Mouse (Mus musculus) embryonic fibroblast, embryonic 13.5 days (primary cell): ENCODE measurements around the gene Folr2. TPM values are rescaled to one million over a fixed set of nuclear protein-coding genes. Genes with fewer than 3 reads are reported as not detected.

Source experiments
- H3K27ac ChIP-seq: 2 replicates; pipeline ENCODE4 v1.5.1; 2012; ENCODE audit warnings: low read length, control low read depth, inconsistent platforms; ENCODE audit not compliant: insufficient read depth
- H3K4me1 ChIP-seq: 2 replicates; pipeline ENCODE4 v1.6.1; 2011; ENCODE audit warnings: low read length; ENCODE audit not compliant: control insufficient read depth, insufficient read depth
- H3K4me3 ChIP-seq: 2 replicates; pipeline ENCODE4 v1.5.1; 2011; ENCODE audit warnings: mild to moderate bottlenecking, control low read depth, low read length; ENCODE audit not compliant: insufficient read depth
- CTCF ChIP-seq: IDR thresholded peaks from 2 replicates; pipeline ENCODE4 v1.5.1; 2011; ENCODE audit warnings: mild to moderate bottlenecking, control low read depth, low read length, moderate library complexity, borderline replicate concordance; ENCODE audit not compliant: insufficient read depth
- POLR2A ChIP-seq: IDR thresholded peaks from 2 replicates; pipeline ENCODE4 v1.6.1; 2011; ENCODE audit warnings: low read depth, mild to moderate bottlenecking, control low read depth, low read length, moderate library complexity
- polyA plus RNA-seq: library from polyadenylated mRNA; stranded (reverse); fragments of >200 nt; gene quantifications from 2 replicates; pipeline ENCODE4 v1.2.4, GENCODE M21; 2011; ENCODE audit warnings: low read depth; ENCODE audit not compliant: missing spikeins, insufficient read length

Gene Folr2
- polyA plus RNA-seq, 1 experiment, result 0.74 TPM

DNA sequence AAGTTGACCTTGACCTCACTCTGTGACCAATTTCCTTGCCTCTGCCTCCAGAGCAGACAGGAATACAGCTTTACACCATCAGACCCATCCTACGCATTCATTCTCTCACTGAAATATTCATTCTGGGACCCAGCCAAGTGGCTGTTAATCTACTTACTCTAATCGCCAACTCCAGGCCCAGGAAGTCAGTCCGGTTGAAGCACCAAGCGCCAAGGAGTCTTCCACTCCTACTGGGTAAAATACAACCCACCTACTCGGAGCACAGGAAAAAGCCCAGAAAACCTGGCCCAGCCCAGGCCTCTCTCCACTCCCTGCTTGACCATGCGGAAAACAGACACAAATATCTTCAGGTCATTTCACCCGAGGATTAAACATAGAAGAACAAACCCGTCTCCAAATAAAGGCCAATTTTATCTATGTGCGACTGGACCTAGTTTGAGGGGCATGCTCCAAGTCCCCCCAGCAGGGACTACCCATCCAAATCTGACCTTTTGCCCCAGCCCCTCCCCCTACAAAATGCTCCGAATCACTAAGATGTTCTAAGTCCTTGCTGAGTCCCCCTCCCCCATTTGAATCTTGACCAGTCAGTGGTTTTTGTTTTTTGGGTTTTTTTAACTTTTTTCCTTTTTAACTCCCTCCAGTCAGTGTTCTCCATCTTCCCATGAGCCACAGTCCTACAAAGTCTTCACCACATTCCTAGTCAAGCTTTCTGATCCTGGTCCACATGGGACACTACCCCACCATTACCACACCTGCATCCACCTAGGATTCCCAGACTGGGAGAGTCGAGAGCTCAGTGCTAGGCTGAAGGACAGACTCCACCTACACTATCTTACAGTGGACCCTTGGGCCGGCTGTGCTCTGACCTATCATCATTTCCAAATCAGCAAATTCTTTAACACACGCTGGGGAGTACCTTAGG is 11.5 kb upstream of the Folr2 start:
- TF ChIP-seq POLR2A (no peak), CTCF (no peak)

DNA sequence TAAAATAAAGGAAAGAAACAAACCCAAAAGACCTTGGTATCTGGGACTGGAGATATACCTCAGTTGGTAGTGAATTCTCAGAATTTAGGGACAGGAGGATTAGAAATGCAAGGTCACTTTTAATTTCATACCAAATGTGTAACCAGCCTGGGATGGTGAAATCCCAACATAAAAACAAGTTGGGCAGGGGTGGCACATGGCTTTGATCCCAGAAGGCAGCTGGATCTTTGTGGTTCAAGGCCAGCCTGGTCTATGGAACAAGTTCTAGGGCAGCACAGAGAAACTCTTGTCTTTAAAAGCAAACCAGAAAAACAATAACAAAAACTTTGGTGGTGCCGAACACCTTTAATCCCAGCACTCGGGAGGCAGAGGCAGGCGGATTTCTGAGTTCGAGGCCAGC is 10.5 kb upstream of the Folr2 start:
- Histone ChIP-seq H3K4me1 (no peaks in the 10 kb centered on the region; the same call in 1 of the 2 replicates), H3K27ac (no peak overlapping the region), H3K4me3 (no peak overlapping the region)
- no peak for TF ChIP-seq POLR2A
- TF ChIP-seq CTCF, result no peak

More for the DNA sequence above, 11.5 kb upstream of the Folr2 start:
- Histone ChIP-seq H3K27ac (no peak overlapping the region), H3K4me3 (no peak overlapping the region), H3K4me1 (no peaks in the 10 kb centered on the region; the same call in 1 of the 2 replicates)

GRCm38 (mm10) chr7:101866491-101867265 is 9.7 kb upstream of the Folr2 start:
- H3K4me1 ChIP-seq, result no peaks in the 10 kb centered on the region; the same call in 1 of the 2 replicates
- TF ChIP-seq POLR2A (no peak), CTCF (no peak)
- no peak overlapping the region for H3K27ac ChIP-seq
- no peak overlapping the region for H3K4me3 ChIP-seq

DNA sequence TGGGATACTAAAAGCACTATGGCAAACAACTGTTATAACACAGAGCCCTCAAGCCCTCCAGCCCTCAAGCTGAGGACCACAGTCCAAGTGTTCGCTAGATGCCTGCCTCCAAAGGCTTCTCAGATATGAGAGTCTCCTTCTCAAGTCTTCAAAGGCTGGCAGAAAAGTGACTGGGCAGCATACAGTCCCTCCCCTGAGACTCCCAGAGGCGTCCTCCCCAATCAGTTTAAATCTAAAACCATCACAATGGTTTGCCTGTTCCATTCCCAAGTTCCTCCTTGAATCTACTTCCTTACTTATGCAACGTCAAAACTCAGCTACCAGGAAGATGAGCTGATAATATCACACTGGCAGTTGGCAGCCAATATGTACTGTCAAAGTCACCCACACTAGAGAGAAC is 6.4 kb upstream of the Folr2 start, which contains the start of gene Anapc15:
Anapc15 (plus strand) TSS at position 301 of the 400 bp plus-strand sequence.
- TF ChIP-seq CTCF (no peak), POLR2A (no peak)

DNA sequence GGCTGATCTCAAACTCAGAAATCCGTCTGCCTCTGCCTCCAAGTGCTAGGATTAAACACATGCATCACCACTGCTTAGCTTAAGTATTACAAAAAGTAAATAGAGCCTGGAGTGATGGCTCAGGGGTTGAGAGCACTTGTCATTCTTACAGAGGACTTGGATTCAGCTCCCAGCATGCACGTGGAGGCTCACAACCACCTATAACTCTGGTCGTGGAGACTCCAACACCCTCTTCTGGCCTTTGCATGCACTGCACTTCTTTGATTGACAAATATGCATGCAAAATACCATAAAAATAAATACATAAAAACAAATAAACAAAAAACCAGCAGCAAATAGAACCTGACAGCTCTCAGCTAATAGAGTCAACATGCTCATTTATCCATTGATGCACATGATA is 5.3 kb upstream of the Folr2 start:
- no peak overlapping the region for H3K27ac ChIP-seq
- no peak overlapping the region for H3K4me3 ChIP-seq
- no peak for TF ChIP-seq POLR2A
- TF ChIP-seq CTCF, result no peak
- H3K4me1 ChIP-seq, result no peaks in the 10 kb centered on the region; the same call in 1 of the 2 replicates

More for the DNA sequence above, 6.4 kb upstream of the Folr2 start, which contains the start of gene Anapc15:
- Histone ChIP-seq H3K27ac (no peak within 1 kb of the TSS), H3K4me3 (no peak within 1 kb of the TSS), H3K4me1 (no peaks in the 10 kb centered on the region; the same call in 1 of the 2 replicates)

- H3K4me1 ChIP-seq, result no peaks in the 10 kb centered on the region
- no peak overlapping the region for H3K27ac ChIP-seq
- no peak for TF ChIP-seq POLR2A
- no peak for TF ChIP-seq CTCF
- no peak overlapping the region for H3K4me3 ChIP-seq
These were observed 4.0 kb upstream of the Folr2 start for GRCm38 (mm10) chr7:101860978-101861377.

DNA sequence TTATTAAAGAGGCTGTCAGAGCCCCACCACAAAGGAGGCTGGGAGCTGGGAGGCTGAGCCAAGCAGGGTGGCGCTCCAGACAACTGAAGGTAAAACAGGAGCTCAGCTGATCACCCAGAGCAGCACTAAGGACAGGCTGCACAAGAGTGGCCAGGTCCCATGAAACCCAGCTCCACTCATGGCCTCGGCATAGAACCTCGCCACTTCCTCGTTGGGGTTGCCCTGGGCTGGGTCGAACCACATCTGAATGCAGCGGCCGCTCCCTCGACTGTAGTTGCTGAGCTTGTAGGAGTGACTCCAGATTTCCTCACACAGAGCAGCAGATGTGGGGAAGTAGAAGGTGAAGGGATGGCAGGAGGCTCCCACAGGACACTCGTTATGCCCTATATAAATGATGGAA is 1.4 kb upstream of the Folr2 start:
- Histone ChIP-seq H3K4me3 (no peak overlapping the region), H3K27ac (no peak overlapping the region), H3K4me1 (0 out of 2 replicates have a peak, but pooled peaks cover 5% of the 10 kb centered on the region)
- TF ChIP-seq POLR2A, result no peak
- no peak for TF ChIP-seq CTCF

- TF ChIP-seq CTCF, result no peak
- no peak for TF ChIP-seq POLR2A
- H3K4me1 ChIP-seq, result 0 out of 2 replicates have a peak, but pooled peaks cover 5% of the 10 kb centered on the region
- no peak overlapping the region for H3K4me3 ChIP-seq
- H3K27ac ChIP-seq, result peak overlapping the region; percentile 99
These were observed 3.2 kb downstream of the Folr2 start for GRCm38 (mm10) chr7:101853816-101854215.

- no peak overlapping the region for H3K4me3 ChIP-seq
- TF ChIP-seq POLR2A (no peak), CTCF (no peak)
- peak overlapping the region; percentile 99; the same call in 1 of the 2 replicates for H3K27ac ChIP-seq
- H3K4me1 ChIP-seq, result 0 out of 2 replicates have a peak, but pooled peaks cover 5% of the 10 kb centered on the region
These were observed 4.1 kb downstream of the Folr2 start for GRCm38 (mm10) chr7:101852846-101853245.

DNA sequence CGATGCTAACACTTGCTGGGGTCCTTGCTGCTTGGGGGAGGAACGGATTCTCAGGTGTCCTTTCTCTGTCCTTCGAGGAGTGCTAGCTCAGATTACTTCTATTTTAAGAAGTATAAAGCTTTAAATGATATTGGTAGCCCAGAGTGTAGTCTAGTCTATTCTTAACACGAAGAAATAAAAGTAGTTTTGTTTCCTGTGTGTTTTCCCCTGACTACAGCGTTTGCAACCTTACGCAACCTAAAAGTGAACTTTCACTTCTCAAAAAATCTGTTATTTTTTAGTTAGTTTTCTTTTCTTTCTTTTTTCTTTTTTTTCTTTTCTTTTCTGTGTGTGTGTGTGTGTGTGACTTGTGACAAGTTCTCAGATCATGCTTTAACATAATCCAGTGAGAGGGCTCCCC is 5.3 kb downstream of the Folr2 start:
- Histone ChIP-seq H3K4me3 (no peak overlapping the region), H3K4me1 (0 out of 2 replicates have a peak, but pooled peaks cover 5% of the 10 kb centered on the region), H3K27ac (no peak overlapping the region)
- TF ChIP-seq CTCF (no peak), POLR2A (no peak)

GRCm38 (mm10) chr7:101847934-101848333 is 9.1 kb downstream of the Folr2 start:
- H3K27ac ChIP-seq, result no peak overlapping the region
- H3K4me3 ChIP-seq, result no peak overlapping the region
- H3K4me1 ChIP-seq, result no peaks in the 10 kb centered on the region
- TF ChIP-seq POLR2A (no peak), CTCF (no peak)
